Mouse (Mus musculus): ENCODE results near the gene BC051142. TPM values are rescaled to one million over a fixed set of nuclear protein-coding genes. Genes with fewer than 3 reads are reported as not detected.

The BC051142 gene
- not detected for polyA plus RNA-seq (2014; fragmentation: Illumina TruSeq; extraction: RNeasy Lipid Tissue Mini Kit (QIAGEN cat#74804); ENCODE audit: low read depth, low replicate concordance)

DNA sequence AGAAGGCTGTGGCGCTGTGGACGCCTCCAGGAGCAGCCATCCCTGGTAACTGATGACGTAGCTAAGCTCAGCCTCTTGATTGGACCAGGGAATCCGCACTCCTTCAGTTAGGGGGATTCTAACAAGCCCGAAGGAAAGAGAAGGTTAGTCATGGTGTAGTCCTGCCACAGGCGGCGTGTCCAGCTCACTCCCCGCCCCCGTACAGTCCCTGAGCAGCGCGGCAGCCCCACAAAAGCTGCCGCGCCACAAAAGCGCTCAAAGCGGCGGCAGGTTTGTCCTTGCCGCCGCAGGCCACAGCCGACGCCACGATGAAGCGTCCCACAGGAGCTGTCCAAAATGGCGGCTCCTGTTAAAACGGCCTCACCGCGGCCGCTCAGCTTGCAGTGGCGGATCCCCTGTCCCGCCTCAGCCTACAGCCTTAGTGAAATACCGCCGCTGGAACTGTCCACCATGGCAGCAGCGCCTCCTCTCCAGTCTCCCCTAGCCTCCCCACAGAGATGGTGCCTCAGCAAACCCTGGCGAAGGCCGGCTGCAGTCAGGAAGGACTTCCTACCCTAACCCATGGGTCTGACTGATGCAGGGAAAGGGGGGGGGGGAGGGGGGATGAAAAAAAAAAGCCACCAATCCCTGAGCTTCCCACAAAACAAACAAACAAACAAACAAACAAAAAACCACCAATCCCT is at the start of gene BC051142:
Gene BC051142, plus strand, starts transcription at position 110 of the 683 bp plus-strand sequence.

DNA sequence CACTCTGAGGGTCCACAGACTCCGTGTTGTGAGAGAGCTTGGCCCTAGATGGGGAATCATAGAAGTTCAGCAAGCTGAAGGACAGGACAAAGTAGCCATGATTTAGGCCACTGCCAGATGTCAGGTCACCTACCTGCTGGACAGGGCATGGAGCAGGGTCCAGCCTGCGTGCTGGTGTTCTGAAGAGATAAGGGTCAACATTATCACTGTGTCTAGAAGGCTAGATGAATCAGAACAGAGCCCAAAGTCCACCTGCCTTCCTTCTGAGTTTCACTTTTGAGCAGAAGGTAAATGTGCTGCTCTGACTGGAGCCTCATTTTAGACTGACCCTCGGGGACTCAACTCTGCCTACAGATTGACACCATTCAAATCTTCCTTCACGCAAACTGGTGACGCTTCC is 44.1 kb upstream of the BC051142 start, which contains the start of gene Btnl2:
Gene Btnl2, plus strand, starts transcription at position 284 of the 400 bp plus-strand sequence.

DNA sequence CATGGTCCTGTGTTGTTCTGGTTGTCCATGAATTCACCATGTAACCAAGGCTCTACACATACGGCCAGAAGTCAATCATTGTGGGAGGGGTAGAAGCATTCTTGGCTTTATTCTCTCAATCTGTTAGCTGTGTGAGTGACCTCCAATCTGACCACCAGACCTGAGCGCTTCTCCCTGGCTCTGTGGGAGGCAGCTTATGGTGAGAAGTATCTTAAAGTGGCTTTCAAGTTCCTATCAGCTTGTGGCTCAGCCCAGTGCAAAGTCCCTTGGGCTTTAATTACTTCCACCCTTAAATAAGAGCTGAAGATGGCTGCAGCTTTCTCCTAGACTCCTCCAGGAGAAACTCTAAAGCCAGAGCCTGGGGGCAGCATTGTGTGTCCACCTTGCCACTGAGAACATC is 21.8 kb upstream of the BC051142 start, which contains the start of gene Btnl1:
Gene Btnl1, plus strand, starts transcription at position 286 of the 400 bp plus-strand sequence.

DNA sequence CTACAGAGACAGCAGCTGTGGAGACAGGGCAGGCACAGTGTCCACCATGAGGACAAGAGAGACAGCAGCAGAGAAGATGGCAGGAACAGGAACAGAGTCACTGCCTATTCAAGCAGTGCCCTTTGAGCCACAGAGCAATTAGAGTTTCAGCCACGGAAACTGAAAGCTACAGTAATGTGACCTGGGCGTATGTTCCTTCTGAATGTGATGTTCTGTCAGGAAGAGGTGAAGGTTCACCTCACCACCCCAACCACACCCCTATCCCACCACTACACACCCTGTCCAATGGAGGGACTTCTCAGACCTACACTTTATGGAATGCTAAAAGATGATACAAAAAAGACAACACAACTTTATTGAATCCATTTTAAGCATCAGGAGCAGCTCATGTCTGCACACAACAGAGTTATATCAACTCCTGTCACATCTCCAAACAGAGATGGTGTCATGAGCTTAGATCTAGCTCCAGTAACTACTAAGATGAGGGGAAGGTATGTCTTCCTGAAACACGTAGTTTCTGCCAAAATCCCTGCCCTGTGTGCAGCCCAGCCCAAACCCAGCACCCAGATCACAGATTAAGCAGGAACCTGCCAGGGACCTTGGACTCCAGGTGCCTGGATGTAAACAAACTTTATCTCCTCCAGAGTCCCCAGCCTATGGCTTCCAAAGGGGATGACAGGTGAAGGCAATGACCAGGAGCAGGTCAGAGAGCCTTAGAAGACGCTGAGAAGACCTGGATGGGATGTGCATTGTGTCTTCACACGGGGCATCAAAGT is 78.8 kb downstream of the BC051142 start, which contains the start of gene Btnl4:
Gene Btnl4, minus strand, starts transcription at position 81 of the 776 bp plus-strand sequence.

Other genes with a start within 250 kb of the BC051142 start
- 2.1 TPM for gene H2-DMb1, start 245.7 kb upstream of the BC051142 start, polyA plus RNA-seq (2014; fragmentation: Illumina TruSeq; extraction: RNeasy Lipid Tissue Mini Kit (QIAGEN cat#74804); ENCODE audit: low read depth, low replicate concordance)
- 7.5 TPM for gene Tap1, start 211.3 kb upstream of the BC051142 start, polyA plus RNA-seq (2014; fragmentation: Illumina TruSeq; extraction: RNeasy Lipid Tissue Mini Kit (QIAGEN cat#74804); ENCODE audit: low read depth, low replicate concordance)
- gene Psmb9, start 211.1 kb upstream of the BC051142 start, polyA plus RNA-seq (2014; fragmentation: Illumina TruSeq; extraction: RNeasy Lipid Tissue Mini Kit (QIAGEN cat#74804); ENCODE audit: low read depth, low replicate concordance), result 9.3 TPM
- gene Psmb8, start 201.1 kb upstream of the BC051142 start, polyA plus RNA-seq (2014; fragmentation: Illumina TruSeq; extraction: RNeasy Lipid Tissue Mini Kit (QIAGEN cat#74804); ENCODE audit: low read depth, low replicate concordance), result 22.3 TPM
- 26.4 TPM for gene Tap2, start 195.3 kb upstream of the BC051142 start, polyA plus RNA-seq (2014; fragmentation: Illumina TruSeq; extraction: RNeasy Lipid Tissue Mini Kit (QIAGEN cat#74804); ENCODE audit: low read depth, low replicate concordance)
- 1.0 TPM for gene H2-Ob, start 159.9 kb upstream of the BC051142 start, polyA plus RNA-seq (2014; fragmentation: Illumina TruSeq; extraction: RNeasy Lipid Tissue Mini Kit (QIAGEN cat#74804); ENCODE audit: low read depth, low replicate concordance)
- gene H2-Ab1, start 141.1 kb upstream of the BC051142 start, polyA plus RNA-seq (2014; fragmentation: Illumina TruSeq; extraction: RNeasy Lipid Tissue Mini Kit (QIAGEN cat#74804); ENCODE audit: low read depth, low replicate concordance), result 29.9 TPM
- 42.5 TPM for gene H2-Aa, start 111.0 kb upstream of the BC051142 start, polyA plus RNA-seq (2014; fragmentation: Illumina TruSeq; extraction: RNeasy Lipid Tissue Mini Kit (QIAGEN cat#74804); ENCODE audit: low read depth, low replicate concordance)
- 33.9 TPM for gene H2-Eb1, start 93.0 kb upstream of the BC051142 start, polyA plus RNA-seq (2014; fragmentation: Illumina TruSeq; extraction: RNeasy Lipid Tissue Mini Kit (QIAGEN cat#74804); ENCODE audit: low read depth, low replicate concordance)
- gene H2-Eb2, start 73.2 kb upstream of the BC051142 start, polyA plus RNA-seq (2014; fragmentation: Illumina TruSeq; extraction: RNeasy Lipid Tissue Mini Kit (QIAGEN cat#74804); ENCODE audit: low read depth, low replicate concordance), result not detected
- not detected for gene Btnl2, start 44.0 kb upstream of the BC051142 start, polyA plus RNA-seq (2014; fragmentation: Illumina TruSeq; extraction: RNeasy Lipid Tissue Mini Kit (QIAGEN cat#74804); ENCODE audit: low read depth, low replicate concordance)
- gene Btnl1, start 21.7 kb upstream of the BC051142 start, polyA plus RNA-seq (2014; fragmentation: Illumina TruSeq; extraction: RNeasy Lipid Tissue Mini Kit (QIAGEN cat#74804); ENCODE audit: low read depth, low replicate concordance), result not detected
- not detected for gene Btnl4, start 78.5 kb downstream of the BC051142 start, polyA plus RNA-seq (2014; fragmentation: Illumina TruSeq; extraction: RNeasy Lipid Tissue Mini Kit (QIAGEN cat#74804); ENCODE audit: low read depth, low replicate concordance)
- not detected for gene Btnl6, start 118.5 kb downstream of the BC051142 start, polyA plus RNA-seq (2014; fragmentation: Illumina TruSeq; extraction: RNeasy Lipid Tissue Mini Kit (QIAGEN cat#74804); ENCODE audit: low read depth, low replicate concordance)
- gene Notch4, start 165.4 kb downstream of the BC051142 start, polyA plus RNA-seq (2014; fragmentation: Illumina TruSeq; extraction: RNeasy Lipid Tissue Mini Kit (QIAGEN cat#74804); ENCODE audit: low read depth, low replicate concordance), result 14.8 TPM
- gene Gpsm3, start 191.0 kb downstream of the BC051142 start, polyA plus RNA-seq (2014; fragmentation: Illumina TruSeq; extraction: RNeasy Lipid Tissue Mini Kit (QIAGEN cat#74804); ENCODE audit: low read depth, low replicate concordance), result 6.1 TPM
- gene Pbx2, start 192.4 kb downstream of the BC051142 start, polyA plus RNA-seq (2014; fragmentation: Illumina TruSeq; extraction: RNeasy Lipid Tissue Mini Kit (QIAGEN cat#74804); ENCODE audit: low read depth, low replicate concordance), result 18.1 TPM
- 0.63 TPM for gene Ager, start 199.0 kb downstream of the BC051142 start, polyA plus RNA-seq (2014; fragmentation: Illumina TruSeq; extraction: RNeasy Lipid Tissue Mini Kit (QIAGEN cat#74804); ENCODE audit: low read depth, low replicate concordance)
- gene Rnf5, start 204.9 kb downstream of the BC051142 start, polyA plus RNA-seq (2014; fragmentation: Illumina TruSeq; extraction: RNeasy Lipid Tissue Mini Kit (QIAGEN cat#74804); ENCODE audit: low read depth, low replicate concordance), result 49.3 TPM
- 65.9 TPM for gene Agpat1, start 205.4 kb downstream of the BC051142 start, polyA plus RNA-seq (2014; fragmentation: Illumina TruSeq; extraction: RNeasy Lipid Tissue Mini Kit (QIAGEN cat#74804); ENCODE audit: low read depth, low replicate concordance)
- gene Egfl8, start 217.2 kb downstream of the BC051142 start, polyA plus RNA-seq (2014; fragmentation: Illumina TruSeq; extraction: RNeasy Lipid Tissue Mini Kit (QIAGEN cat#74804); ENCODE audit: low read depth, low replicate concordance), result 0.84 TPM
- 56.2 TPM for gene Ppt2, start 229.7 kb downstream of the BC051142 start, polyA plus RNA-seq (2014; fragmentation: Illumina TruSeq; extraction: RNeasy Lipid Tissue Mini Kit (QIAGEN cat#74804); ENCODE audit: low read depth, low replicate concordance)
- gene Prrt1, start 230.7 kb downstream of the BC051142 start, polyA plus RNA-seq (2014; fragmentation: Illumina TruSeq; extraction: RNeasy Lipid Tissue Mini Kit (QIAGEN cat#74804); ENCODE audit: low read depth, low replicate concordance), result 4.3 TPM
- gene Fkbpl, start 245.9 kb downstream of the BC051142 start, polyA plus RNA-seq (2014; fragmentation: Illumina TruSeq; extraction: RNeasy Lipid Tissue Mini Kit (QIAGEN cat#74804); ENCODE audit: low read depth, low replicate concordance), result 5.5 TPM
- 19.6 TPM for gene Atf6b, start 248.3 kb downstream of the BC051142 start, polyA plus RNA-seq (2014; fragmentation: Illumina TruSeq; extraction: RNeasy Lipid Tissue Mini Kit (QIAGEN cat#74804); ENCODE audit: low read depth, low replicate concordance)